Mouse (Mus musculus): ENCODE measurements around the gene Bax. TPM values are rescaled to one million over a fixed set of nuclear protein-coding genes. Genes with fewer than 3 reads are reported as not detected.
"Not testable (repeated sequence)": the region's sequence is repeated elsewhere in the genome, so short reads cannot be mapped to it uniquely, and the experiment has no call there.

Gene Bax
- polyA plus RNA-seq, 1 experiment from 2014 or later: 157 TPM

DNA sequence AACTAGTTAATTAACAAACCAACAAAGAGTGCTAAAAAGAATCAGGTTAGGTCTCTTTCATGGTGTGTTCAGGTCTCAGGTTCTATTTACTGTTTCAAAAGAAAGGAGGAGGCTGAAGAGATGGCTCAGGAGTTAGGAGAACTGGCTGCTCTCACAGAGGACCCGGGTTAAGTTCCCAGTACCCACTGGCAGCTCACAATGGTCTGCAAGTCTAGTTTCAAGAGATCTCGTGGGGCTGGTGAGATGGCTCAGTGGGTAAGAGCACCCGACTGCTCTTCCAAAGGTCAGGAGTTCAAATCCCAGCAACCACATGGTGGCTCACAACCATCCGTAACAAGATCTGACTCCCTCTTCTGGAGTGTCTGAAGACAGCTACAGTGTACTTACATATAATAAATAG, 13.6 kb upstream of the Bax start:
- H3K4me3 ChIP-seq (replicated peaks); H3K27ac ChIP-seq; H3K9me3 ChIP-seq; ATAC-seq (ENCODE audit: insufficient read depth, low FRiP score, low read depth); H3K4me2 ChIP-seq; H3K9ac ChIP-seq; H3K4me1 ChIP-seq; H3K36me3 ChIP-seq; H3K27me3 ChIP-seq (replicated peaks): not testable (repeated sequence)
- WGBS: 68% methylated on average over 4 of the region's 4 CpGs

DNA sequence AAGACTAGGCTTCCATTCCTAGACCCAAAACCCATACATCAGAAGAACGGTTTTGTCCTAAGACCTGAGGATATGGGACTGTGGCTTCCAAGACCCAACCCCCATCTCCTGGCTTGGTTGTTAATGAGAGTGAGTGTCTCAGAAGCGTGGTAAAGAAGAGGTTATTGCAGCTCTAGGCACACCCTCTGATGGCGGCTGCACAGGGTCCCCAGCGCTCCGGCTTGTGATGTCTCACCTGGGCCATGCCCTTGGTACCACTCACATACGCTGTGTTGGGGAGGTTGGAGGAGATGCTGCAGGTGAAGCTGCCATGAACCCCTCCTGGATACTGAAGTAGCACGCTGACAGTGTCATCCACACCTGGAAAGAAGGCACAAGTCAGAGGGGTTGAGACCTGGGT, 12.1 kb upstream of the Bax start:
- Histone ChIP-seq H3K4me2 (no peak overlapping the region), H3K27ac (no peak overlapping the region), H3K9ac (no peak overlapping the region), H3K4me3 (replicated peaks) (no peak overlapping the region), H3K27me3 (replicated peaks) (no peaks in the 10 kb centered on the region), H3K36me3 (no peaks in the 10 kb centered on the region), H3K9me3 (no peaks in the 10 kb centered on the region), H3K4me1 (0 out of 2 replicates have a peak, but pooled peaks cover 3% of the 10 kb centered on the region)
- WGBS: 95% methylated on average over 7 of the region's 7 CpGs
- ATAC-seq (ENCODE audit: insufficient read depth, low FRiP score, low read depth): no peak

DNA sequence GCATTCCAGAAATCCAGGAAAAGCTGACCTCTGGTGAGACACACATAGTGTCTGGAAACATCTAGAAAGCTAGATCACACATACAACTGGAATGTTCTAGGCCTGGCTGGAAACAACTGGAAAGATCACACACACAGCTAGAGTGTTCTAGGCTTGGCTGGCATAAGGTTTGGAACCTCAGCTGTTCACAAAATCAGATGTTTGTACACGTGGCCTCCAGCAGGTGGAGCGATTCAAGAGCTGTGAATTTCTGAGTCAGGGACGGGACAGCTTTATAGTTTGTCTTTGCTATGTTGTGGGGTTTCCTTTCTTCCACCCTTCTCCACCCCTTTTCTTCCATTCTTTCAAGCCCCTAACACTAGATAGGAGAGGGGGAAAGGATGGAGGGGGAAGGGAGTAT, 10.3 kb upstream of the Bax start:
- peak; percentile 23; the same call in 1 of the 2 replicates for ATAC-seq (ENCODE audit: insufficient read depth, low FRiP score, low read depth)

DNA sequence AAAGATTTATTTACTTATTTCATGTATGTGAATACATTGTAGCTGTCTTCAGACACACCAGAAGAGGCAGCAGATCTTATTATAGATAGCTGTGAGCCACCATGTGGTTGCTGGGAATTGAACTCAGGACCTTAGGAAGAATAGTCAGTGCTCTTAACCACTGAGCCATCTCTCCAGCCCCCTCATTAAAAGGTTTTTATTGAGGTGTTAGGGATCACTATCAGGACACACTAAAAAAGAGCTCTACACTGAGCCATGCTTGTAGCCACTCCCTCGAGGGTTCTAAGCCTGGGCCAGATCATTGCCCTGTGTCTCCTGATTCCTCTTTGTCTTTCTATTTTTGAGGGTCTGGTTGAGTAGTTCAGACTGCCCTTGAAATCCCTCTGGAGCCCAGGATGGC, 9.8 kb upstream of the Bax start:
- no peak overlapping the region for H3K9ac ChIP-seq
- 0 out of 2 replicates have a peak, but pooled peaks cover 3% of the 10 kb centered on the region for H3K4me1 ChIP-seq
- no peaks in the 10 kb centered on the region for H3K36me3 ChIP-seq
- no peak overlapping the region for H3K27ac ChIP-seq
- H3K4me3 ChIP-seq (replicated peaks): no peak overlapping the region
- 75% methylated on average over 1 of the region's 1 CpGs for WGBS
- no peak overlapping the region for H3K4me2 ChIP-seq
- no peaks in the 10 kb centered on the region for H3K27me3 ChIP-seq (replicated peaks)
- H3K9me3 ChIP-seq: no peaks in the 10 kb centered on the region
- ATAC-seq (ENCODE audit: insufficient read depth, low FRiP score, low read depth): no peak

More for the DNA sequence above, 10.3 kb upstream of the Bax start:
- no peak overlapping the region for H3K4me2 ChIP-seq
- no peaks in the 10 kb centered on the region for H3K9me3 ChIP-seq
- no peak overlapping the region for H3K4me3 ChIP-seq (replicated peaks)
- 9% methylated on average over 3 of the region's 3 CpGs for WGBS
- 0 out of 2 replicates have a peak, but pooled peaks cover 3% of the 10 kb centered on the region for H3K4me1 ChIP-seq
- H3K27me3 ChIP-seq (replicated peaks): no peaks in the 10 kb centered on the region
- no peaks in the 10 kb centered on the region for H3K36me3 ChIP-seq
- H3K27ac ChIP-seq: no peak overlapping the region
- H3K9ac ChIP-seq: no peak overlapping the region

DNA sequence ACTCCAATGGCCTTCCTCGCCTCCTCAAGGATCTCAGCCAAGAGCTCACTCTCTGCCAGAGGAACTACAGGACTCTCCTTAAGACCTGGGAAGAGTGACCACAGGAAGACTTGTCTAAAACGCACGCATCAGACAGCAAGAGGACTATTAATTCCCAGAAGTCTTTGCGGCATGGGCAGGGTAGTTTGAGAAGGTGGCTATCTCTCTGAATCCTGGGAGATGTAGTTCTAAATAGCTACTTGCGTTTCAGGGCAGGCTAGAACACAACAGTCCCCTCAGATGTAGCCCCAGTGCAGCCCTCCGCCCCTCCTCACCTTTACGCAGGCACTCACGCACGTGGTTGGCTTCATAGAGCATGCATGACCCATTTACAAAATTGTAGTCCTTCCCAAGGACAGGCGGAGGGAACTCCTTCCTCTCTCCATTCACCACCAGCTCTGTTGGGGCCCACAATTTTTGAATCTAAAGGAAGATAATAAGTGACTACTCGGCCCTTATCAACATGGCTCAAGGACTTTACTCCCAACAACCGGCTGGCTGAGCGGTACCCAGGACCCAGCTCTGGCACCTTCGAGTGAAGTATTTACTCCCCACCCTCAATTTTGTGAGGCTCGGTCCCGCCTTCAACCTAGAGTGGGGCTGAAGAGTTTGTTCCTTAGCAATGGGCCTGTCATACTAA, 8.7 kb upstream of the Bax start:
- H3K4me3 ChIP-seq (replicated peaks): peak overlapping the region; percentile 24
- no peaks in the 10 kb centered on the region for H3K27me3 ChIP-seq (replicated peaks)
- peak; percentile 53; the same call in 1 of the 2 replicates for ATAC-seq (ENCODE audit: insufficient read depth, low FRiP score, low read depth)
- H3K36me3 ChIP-seq: no peaks in the 10 kb centered on the region
- H3K9ac ChIP-seq: no peak overlapping the region
- no peak overlapping the region for H3K27ac ChIP-seq
- H3K4me1 ChIP-seq: 0 out of 2 replicates have a peak, but pooled peaks cover 3% of the 10 kb centered on the region
- peak overlapping the region; percentile 27 for H3K4me2 ChIP-seq
- WGBS: 62% methylated on average over 16 of the region's 16 CpGs
- H3K9me3 ChIP-seq: no peaks in the 10 kb centered on the region

DNA sequence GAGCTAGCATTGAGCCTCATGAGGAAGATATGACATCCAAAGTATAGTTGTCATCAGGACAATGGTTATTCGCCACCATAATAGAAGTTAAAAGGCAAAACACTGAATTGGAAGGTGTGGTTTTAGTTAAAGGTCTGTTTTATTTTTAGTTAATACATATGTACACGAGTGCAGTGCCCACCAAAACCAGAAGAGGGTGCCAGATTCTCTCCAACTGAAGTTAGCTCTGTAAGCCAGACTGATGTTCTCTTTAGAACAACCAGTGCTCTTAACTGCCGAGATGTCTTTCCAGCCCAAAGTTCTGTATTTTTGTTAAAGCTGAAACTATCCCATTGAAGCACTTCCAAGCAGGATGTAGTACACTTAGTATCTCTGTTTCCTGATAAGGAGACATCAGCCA, 4.2 kb upstream of the Bax start:
- ATAC-seq (ENCODE audit: insufficient read depth, low FRiP score, low read depth): no peak
- 5% methylated on average over 3 of the region's 3 CpGs for WGBS
- Histone ChIP-seq H3K4me1 (peaks cover 15% of the 10 kb centered on the region), H3K36me3 (no peaks in the 10 kb centered on the region), H3K4me3 (replicated peaks) (no peak overlapping the region), H3K4me2 (no peak overlapping the region), H3K9ac (no peak overlapping the region), H3K9me3 (no peaks in the 10 kb centered on the region), H3K27me3 (replicated peaks) (no peaks in the 10 kb centered on the region), H3K27ac (no peak overlapping the region)

DNA sequence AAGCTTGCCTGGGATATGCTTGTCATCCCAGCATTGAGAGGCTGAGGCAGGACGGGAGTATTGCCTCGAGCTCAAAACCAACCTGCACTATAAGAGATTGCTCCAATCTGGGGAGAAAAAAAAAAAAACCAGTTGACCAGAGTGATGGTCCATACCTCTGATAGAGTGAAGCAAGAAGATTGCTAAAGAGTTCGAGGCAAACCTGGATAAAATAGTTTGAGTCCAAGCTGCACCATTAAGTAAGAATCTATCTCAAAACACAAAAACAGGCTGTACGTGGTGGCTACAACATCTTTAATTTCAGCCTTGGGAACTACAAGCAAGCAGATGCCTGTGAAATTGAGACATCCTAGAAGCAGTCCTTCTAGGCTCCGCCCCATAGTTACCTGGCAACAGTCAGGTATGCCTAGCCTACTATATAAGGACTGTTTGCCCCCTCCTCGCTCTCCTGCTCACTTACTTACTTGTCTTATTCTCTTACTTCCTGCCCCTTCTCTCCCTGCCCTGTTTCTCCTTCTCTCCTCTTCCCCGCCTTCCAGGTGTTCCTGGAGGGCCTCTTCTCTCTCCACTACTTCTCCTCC, 482 bp upstream of the Bax start:
- H3K27ac ChIP-seq: 0 out of 2 replicates have a peak overlapping the region, but pooled peaks have one; percentile 14
- H3K4me1 ChIP-seq: peaks cover 20% of the 10 kb centered on the region
- WGBS: 35% methylated on average over 7 of the region's 7 CpGs
- no peaks in the 10 kb centered on the region for H3K9me3 ChIP-seq
- peaks cover 6% of the 10 kb centered on the region; the same call in 1 of the 2 replicates for H3K36me3 ChIP-seq
- H3K4me3 ChIP-seq (replicated peaks): peak overlapping the region; percentile 82
- H3K4me2 ChIP-seq: peak overlapping the region; percentile 73
- H3K9ac ChIP-seq: no peak overlapping the region
- 0 out of 2 replicates have a peak, but pooled peaks have one; percentile 2 for ATAC-seq (ENCODE audit: insufficient read depth, low FRiP score, low read depth)
- H3K27me3 ChIP-seq (replicated peaks): no peaks in the 10 kb centered on the region

DNA sequence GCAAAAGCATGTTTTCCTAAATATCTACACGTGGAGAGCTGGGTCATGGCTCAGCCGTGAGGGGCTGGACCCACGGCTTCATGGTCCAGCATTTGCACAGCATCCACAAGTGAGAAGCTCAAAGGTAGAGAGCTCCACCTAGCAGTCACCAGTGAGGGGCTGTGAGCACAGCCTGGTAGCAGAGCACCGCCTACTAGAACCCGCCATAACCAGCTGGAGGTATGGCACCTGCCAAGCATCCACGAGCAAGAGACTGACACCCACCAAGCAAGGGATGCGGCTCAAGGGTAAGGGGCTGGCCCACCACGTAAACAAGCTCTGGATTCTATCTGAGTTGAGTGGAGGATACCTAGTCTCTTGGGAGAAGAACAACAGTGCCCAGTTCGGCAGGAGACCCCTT, 1.1 kb downstream of the Bax start:
- H3K27ac ChIP-seq: no peak overlapping the region
- peak overlapping the region; percentile 69 for H3K9ac ChIP-seq
- WGBS: 73% methylated on average over 9 of the region's 9 CpGs
- no peaks in the 10 kb centered on the region for H3K27me3 ChIP-seq (replicated peaks)
- H3K4me1 ChIP-seq: peaks cover 33% of the 10 kb centered on the region
- H3K9me3 ChIP-seq: no peaks in the 10 kb centered on the region
- H3K36me3 ChIP-seq: peaks cover 6% of the 10 kb centered on the region; the same call in 1 of the 2 replicates
- peak overlapping the region; percentile 73 for H3K4me2 ChIP-seq
- H3K4me3 ChIP-seq (replicated peaks): peak overlapping the region; percentile 82; the same call in 1 of the 2 replicates
- ATAC-seq (ENCODE audit: insufficient read depth, low FRiP score, low read depth): no peak

DNA sequence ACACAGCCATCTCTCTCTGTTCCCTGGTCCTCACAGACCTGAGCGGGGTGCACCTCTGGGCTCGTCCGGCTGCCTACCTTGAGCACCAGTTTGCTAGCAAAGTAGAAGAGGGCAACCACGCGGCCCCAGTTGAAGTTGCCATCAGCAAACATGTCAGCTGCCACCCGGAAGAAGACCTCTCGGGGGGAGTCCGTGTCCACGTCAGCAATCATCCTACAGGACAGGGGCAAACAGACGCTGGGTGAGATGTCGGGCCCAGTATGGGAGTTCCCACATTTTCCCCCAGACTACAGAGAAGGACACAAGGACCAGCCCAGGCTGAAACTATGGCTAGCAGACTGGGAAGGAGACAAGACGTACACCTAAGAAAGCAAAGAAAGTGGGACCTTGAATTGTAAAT, 1.6 kb downstream of the Bax start:
- Histone ChIP-seq H3K4me1 (peaks cover 37% of the 10 kb centered on the region), H3K36me3 (peaks cover 6% of the 10 kb centered on the region; the same call in 1 of the 2 replicates), H3K4me3 (replicated peaks) (no peak overlapping the region), H3K9ac (no peak overlapping the region), H3K9me3 (no peaks in the 10 kb centered on the region), H3K4me2 (no peak overlapping the region), H3K27ac (no peak overlapping the region), H3K27me3 (replicated peaks) (no peaks in the 10 kb centered on the region)
- 91% methylated on average over 12 of the region's 12 CpGs for WGBS
- ATAC-seq (ENCODE audit: insufficient read depth, low FRiP score, low read depth): no peak

DNA sequence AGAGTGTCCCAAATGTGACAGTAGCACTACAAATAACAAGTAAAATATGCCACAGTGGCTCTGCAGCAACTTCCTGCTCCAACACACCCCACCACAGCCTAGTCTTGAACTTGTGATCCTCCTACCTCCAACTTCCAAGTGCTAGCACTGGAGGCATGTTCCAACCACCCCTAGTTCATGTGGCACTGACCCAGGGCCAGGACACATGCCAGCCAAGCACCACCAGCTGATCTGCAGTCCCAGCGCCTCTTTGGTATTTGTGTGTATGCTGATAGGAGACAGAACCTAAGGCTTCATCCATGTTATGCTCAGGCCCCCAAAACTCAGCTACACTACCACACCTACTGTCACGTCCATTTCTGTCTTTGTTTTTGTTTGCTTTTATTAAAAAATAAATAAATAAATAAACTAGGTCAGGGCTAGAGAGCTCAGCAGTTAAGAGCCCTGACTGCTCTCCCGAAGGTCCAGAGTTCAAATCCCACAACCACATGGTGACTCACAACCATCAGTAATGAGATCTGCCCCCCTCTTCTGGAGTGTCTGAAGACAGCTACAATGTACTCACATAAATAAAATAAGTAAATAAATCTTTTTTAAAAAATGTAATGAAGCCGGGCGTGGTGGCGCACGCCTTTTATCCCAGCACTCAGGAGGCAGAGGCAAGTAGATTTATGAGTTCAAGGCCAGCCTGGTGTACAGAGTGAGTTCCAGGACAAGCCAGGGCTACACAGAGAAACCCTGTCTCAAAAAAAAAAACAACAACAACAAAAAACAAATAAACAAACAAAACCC, 2.5 kb downstream of the Bax start:
- ATAC-seq (ENCODE audit: insufficient read depth, low FRiP score, low read depth): no peak
- Histone ChIP-seq H3K9ac (no peak overlapping the region), H3K9me3 (no peaks in the 10 kb centered on the region), H3K4me2 (no peak overlapping the region), H3K27ac (no peak overlapping the region), H3K4me3 (replicated peaks) (no peak overlapping the region), H3K36me3 (peaks cover 6% of the 10 kb centered on the region; the same call in 1 of the 2 replicates), H3K27me3 (replicated peaks) (no peaks in the 10 kb centered on the region), H3K4me1 (peaks cover 38% of the 10 kb centered on the region)
- 90% methylated on average over 7 of the region's 7 CpGs for WGBS

DNA sequence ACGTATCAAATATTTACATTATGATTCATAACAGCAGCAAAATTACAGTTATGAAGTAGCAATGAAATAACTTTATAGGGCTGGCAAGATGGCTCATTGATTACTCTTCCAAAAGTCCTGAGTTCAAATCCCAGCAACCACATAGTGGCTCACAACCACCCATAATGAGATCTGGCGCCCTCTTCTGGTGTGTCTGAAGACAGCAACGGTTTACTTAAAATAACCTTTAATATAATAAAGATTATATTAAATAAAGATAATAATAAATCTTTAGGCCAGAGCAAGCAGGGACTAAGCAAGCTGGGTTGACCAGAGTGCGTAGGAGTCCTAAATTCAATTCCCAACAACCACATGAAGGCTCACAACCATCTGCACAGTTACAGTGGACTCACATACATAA, 3.8 kb downstream of the Bax start:
- WGBS: 75% methylated on average over 4 of the region's 4 CpGs
- H3K9ac ChIP-seq; H3K27me3 ChIP-seq (replicated peaks); H3K4me3 ChIP-seq (replicated peaks); H3K27ac ChIP-seq; H3K9me3 ChIP-seq; ATAC-seq (ENCODE audit: insufficient read depth, low FRiP score, low read depth); H3K4me2 ChIP-seq: not testable (repeated sequence)
- Histone ChIP-seq H3K36me3 (peaks cover 10% of the 10 kb centered on the region; the same call in 1 of the 2 replicates), H3K4me1 (peaks cover 45% of the 10 kb centered on the region)

DNA sequence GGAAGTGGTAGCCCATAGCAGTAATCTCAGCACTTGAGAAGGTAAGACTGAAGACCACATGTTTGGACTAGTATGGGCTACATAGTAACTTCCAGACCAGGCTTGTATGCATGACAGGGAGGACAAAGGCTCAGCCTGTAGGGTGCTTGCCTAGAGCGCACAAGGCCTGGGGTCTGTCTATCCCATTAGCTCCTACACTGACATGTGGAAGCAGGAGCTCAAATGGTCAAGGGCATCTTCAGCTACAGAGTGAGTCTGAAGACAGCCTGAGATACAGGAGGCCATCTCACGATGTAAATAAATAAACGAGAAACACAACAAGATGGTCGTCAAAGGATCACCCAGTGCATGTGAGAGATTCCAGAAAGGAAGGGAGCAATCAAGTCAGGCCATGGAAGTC, 4.4 kb downstream of the Bax start:
- ATAC-seq (ENCODE audit: insufficient read depth, low FRiP score, low read depth): no peak
- Histone ChIP-seq H3K9ac (no peak overlapping the region), H3K9me3 (no peaks in the 10 kb centered on the region), H3K27ac (no peak overlapping the region), H3K4me2 (no peak overlapping the region), H3K36me3 (peaks cover 10% of the 10 kb centered on the region; the same call in 1 of the 2 replicates), H3K4me3 (replicated peaks) (no peak overlapping the region), H3K4me1 (peaks cover 47% of the 10 kb centered on the region), H3K27me3 (replicated peaks) (no peaks in the 10 kb centered on the region)
- WGBS: 83% methylated on average over 4 of the region's 4 CpGs

Measured in stomach, embryonic 15.5 days (tissue).